Mouse (Mus musculus): Measurements from ENCODE around the gene Col5a1. TPM values are rescaled to one million over a fixed set of nuclear protein-coding genes. Genes with fewer than 3 reads are reported as not detected.

Gene Col5a1
- polyA plus RNA-seq, 1 experiment from 2014 or later: 10.9 TPM

DNA sequence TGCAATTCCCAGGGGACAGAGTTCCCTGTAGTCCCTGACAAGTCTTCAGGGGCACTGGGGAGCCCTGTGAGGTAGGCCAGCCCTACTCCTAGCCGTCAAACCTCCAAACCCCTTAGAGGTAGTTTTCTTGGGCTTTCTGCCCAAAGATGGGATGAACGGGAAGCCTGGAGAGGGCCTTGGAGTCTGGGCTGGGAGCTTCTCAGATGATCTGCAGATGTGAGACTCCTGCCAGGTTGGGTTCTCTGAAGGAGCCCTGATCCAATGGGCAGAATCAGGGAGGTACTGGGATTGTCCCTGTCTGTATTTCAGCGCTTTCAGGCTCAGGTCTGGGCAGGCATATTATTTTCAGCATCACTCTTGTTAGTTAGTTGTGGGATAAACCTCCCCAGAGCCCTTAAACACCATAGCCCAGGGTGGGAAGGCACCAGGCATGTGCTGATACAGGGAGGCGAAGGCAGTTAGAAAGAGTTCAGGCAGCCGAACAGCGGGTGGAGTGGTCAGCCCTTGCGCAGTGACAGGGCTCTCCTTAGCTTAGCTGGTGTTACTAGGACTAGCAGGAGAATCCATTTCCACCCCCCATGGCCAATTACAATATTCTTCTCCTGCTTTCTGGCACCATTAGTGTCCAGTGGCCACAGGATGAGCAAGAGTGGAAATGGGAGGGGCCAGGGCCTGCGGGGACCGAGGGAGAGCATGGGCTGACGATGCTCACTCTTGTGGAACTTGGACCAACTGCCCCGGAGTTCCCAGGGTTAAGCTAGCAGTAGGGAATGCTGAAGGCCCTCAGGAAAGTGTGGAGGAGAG is 1.4 kb downstream of the Col5a1 start:
- no peak overlapping the region for H3K9ac ChIP-seq (replicated peaks)
- WGBS (ENCODE audit: insufficient replicate concordance): 26% methylated on average over 11 of the region's 11 CpGs
- no peak for TF ChIP-seq EP300 (IDR thresholded peaks at IDR 0.05; ENCODE audit: low read depth)
- no peak for TF ChIP-seq CTCF (IDR thresholded peaks at IDR 0.05; ENCODE audit: low read depth)

DNA sequence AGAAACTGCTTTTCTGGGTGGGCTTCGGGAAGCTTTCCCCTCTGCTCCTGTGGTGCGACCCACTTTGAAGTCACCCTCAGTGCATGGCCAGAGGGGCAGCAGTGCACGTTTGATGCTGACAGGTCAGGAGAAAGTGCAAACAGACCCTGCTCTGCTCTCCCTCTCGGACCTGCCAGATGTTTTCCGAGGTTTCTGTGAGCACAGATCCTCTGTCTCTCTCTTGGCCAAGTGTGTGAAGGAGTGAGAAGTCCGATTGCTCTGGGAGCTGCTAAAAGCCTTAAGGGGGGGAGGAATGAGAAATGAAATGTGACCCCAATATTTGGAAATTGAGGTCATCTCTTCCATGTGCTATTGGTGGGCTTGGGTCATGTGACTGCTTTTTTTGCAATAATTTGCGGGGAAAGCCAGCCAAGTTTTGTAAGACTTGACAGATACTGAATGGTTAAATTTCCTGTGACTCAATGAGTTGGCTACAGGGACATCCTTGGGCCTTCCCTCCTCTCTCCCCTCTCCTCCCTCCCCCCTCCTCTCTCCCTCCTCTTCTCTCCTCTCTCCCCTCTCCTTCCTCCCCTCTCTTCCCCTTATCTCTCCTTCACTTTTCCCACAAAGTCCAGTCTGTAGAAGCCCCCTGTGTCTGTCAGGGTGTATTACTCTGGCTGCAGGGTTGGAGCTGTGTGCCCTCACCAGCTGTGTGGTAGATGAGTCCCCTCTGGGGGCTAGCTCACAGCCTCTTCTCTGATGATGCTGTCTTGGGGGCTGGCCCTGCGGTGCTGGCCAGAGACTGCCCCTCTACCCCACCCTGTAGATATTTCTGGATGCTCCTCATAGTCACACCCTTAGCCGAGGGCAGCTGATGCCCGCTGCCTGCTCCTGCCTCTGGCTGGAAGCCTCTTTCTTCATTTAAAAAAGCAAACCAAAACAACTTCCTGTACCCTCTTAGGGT is 2.6 kb downstream of the Col5a1 start:
- no peaks in the 10 kb centered on the region; the same call in 1 of the 2 replicates for H3K4me1 ChIP-seq (ENCODE audit: insufficient read depth)
- DNase-seq: no peak
- peak overlapping the region; percentile 79 for H3K4me2 ChIP-seq (ENCODE audit: low read depth, low read length)
- ATAC-seq: no peak
- 19% methylated on average over 10 of the region's 10 CpGs for WGBS (ENCODE audit: insufficient replicate concordance)
- peaks cover 40% of the 10 kb centered on the region for H3K27me3 ChIP-seq (ENCODE audit: insufficient read depth, low read length)
- no peaks in the 10 kb centered on the region for H3K9me3 ChIP-seq (ENCODE audit: low read length)
- no peak overlapping the region for H3K27ac ChIP-seq (ENCODE audit: low read depth)
- TF ChIP-seq EP300 (IDR thresholded peaks at IDR 0.05; ENCODE audit: low read depth) (no peak), CTCF (IDR thresholded peaks at IDR 0.05; ENCODE audit: low read depth) (no peak)
- no peak overlapping the region for H3K9ac ChIP-seq (replicated peaks)
- no peaks in the 10 kb centered on the region for H3K36me3 ChIP-seq (replicated peaks; ENCODE audit: insufficient read depth, low read length)
- 0 out of 2 replicates have a peak overlapping the region, but pooled peaks have one; percentile 55 for H3K4me3 ChIP-seq (ENCODE audit: low read depth, low read length)

More for the DNA sequence above, 1.4 kb downstream of the Col5a1 start:
- peak overlapping the region; percentile 55; the same call in 1 of the 2 replicates for H3K4me3 ChIP-seq (ENCODE audit: low read depth, low read length)
- peak overlapping the region; percentile 12; the same call in 1 of the 2 replicates for H3K27ac ChIP-seq (ENCODE audit: low read depth)
- H3K4me1 ChIP-seq (ENCODE audit: insufficient read depth): no peaks in the 10 kb centered on the region; the same call in 1 of the 2 replicates
- H3K9me3 ChIP-seq (ENCODE audit: low read length): no peaks in the 10 kb centered on the region
- H3K27me3 ChIP-seq (ENCODE audit: insufficient read depth, low read length): peaks cover 40% of the 10 kb centered on the region
- no peak for DNase-seq
- ATAC-seq: no peak
- no peaks in the 10 kb centered on the region for H3K36me3 ChIP-seq (replicated peaks; ENCODE audit: insufficient read depth, low read length)
- H3K4me2 ChIP-seq (ENCODE audit: low read depth, low read length): peak overlapping the region; percentile 79

DNA sequence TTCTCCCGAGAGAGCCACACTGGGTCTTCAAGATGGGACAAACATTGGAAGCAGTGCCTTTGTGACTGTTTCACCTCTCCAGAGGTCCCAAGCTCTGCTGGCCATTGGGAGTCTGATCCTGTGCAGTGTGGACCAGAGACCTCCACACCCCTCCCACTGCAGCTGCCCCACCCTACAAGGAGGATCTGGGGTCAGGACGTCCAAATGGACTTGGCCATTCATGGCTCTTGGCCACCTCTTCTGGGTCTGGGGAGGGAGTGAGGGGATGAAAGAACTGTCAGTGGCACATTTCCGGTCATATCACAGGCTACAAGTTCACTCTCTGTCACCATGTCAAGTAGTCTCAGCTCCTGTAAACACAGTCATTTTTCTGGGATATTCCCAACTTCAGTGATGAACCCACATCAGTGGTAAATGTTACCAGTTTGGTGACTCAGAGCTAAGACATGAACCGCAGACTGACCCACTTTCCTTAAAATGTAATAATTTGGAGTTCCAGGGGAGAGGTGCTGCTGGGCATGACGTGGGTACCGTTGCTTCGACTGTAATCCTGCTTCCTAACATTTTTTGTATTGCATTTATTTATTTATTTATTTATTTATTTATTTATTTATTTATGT is 5.8 kb downstream of the Col5a1 start:
- DNase-seq: no peak
- ATAC-seq: no peak

DNA sequence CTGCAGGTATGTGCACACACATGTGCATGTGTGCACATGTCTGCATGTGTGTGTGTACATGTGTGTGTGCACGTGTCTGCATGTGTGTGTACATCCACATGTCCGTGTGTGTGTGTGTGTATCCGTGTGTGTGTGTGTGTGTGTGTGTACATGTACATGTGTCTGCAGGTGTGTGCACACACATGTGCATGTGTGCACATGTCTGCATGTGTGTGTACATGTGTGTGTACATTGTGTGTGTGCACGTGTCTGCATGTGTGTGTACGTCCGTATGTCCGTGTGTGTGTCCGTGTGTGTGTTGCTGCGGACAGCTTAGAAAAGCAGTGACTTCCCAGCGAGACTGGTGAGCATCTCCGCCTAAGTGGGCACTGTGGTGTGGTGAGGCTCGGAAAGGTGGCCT is 6.8 kb downstream of the Col5a1 start:
- TF ChIP-seq EP300 (IDR thresholded peaks at IDR 0.05; ENCODE audit: low read depth) (no peak), CTCF (IDR thresholded peaks at IDR 0.05; ENCODE audit: low read depth) (no peak)
- no peak for ATAC-seq
- no peak overlapping the region for H3K4me3 ChIP-seq (ENCODE audit: low read depth, low read length)
- WGBS (ENCODE audit: insufficient replicate concordance): 90% methylated on average over 12 of the region's 12 CpGs
- no peak overlapping the region for H3K9ac ChIP-seq (replicated peaks)
- no peak overlapping the region for H3K4me2 ChIP-seq (ENCODE audit: low read depth, low read length)
- no peak overlapping the region for H3K27ac ChIP-seq (ENCODE audit: low read depth)
- peaks cover 7% of the 10 kb centered on the region for H3K27me3 ChIP-seq (ENCODE audit: insufficient read depth, low read length)
- no peak for DNase-seq
- no peaks in the 10 kb centered on the region for H3K36me3 ChIP-seq (replicated peaks; ENCODE audit: insufficient read depth, low read length)
- H3K9me3 ChIP-seq (ENCODE audit: low read length): no peaks in the 10 kb centered on the region
- H3K4me1 ChIP-seq (ENCODE audit: insufficient read depth): no peaks in the 10 kb centered on the region

More for the DNA sequence above, 5.8 kb downstream of the Col5a1 start:
- no peaks in the 10 kb centered on the region for H3K36me3 ChIP-seq (replicated peaks; ENCODE audit: insufficient read depth, low read length)
- H3K4me2 ChIP-seq (ENCODE audit: low read depth, low read length): no peak overlapping the region
- no peak overlapping the region for H3K27ac ChIP-seq (ENCODE audit: low read depth)
- no peaks in the 10 kb centered on the region for H3K4me1 ChIP-seq (ENCODE audit: insufficient read depth)
- no peaks in the 10 kb centered on the region for H3K9me3 ChIP-seq (ENCODE audit: low read length)
- 79% methylated on average over 7 of the region's 7 CpGs for WGBS (ENCODE audit: insufficient replicate concordance)
- TF ChIP-seq EP300 (IDR thresholded peaks at IDR 0.05; ENCODE audit: low read depth): no peak
- TF ChIP-seq CTCF (IDR thresholded peaks at IDR 0.05; ENCODE audit: low read depth): no peak
- no peak overlapping the region for H3K9ac ChIP-seq (replicated peaks)
- H3K4me3 ChIP-seq (ENCODE audit: low read depth, low read length): no peak overlapping the region
- H3K27me3 ChIP-seq (ENCODE audit: insufficient read depth, low read length): peaks cover 16% of the 10 kb centered on the region

DNA sequence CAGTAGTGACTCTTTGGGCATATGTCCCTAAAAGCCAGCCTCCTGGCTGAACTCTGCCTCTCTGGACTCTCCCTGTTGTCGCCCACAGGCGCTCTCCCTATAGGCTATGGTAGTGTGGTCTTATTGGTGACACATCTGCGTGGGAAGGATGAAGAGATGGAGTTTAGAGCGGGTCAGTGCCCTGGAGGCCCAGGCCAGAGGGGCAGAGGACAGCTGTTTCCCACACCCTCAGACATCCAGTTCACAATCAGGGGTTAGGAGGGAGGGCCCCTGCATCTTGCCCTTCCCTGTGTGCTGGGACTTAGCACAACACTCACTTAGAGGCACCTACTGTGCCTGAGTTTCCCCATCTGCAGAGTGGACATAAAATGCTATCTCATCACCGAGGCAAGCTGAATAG is 8.8 kb downstream of the Col5a1 start:
- DNase-seq: no peak
- no peak overlapping the region for H3K4me2 ChIP-seq (ENCODE audit: low read depth, low read length)
- H3K27ac ChIP-seq (ENCODE audit: low read depth): no peak overlapping the region
- H3K9ac ChIP-seq (replicated peaks): no peak overlapping the region
- 0 out of 2 replicates have a peak, but pooled peaks cover 3% of the 10 kb centered on the region for H3K27me3 ChIP-seq (ENCODE audit: insufficient read depth, low read length)
- 59% methylated on average over 5 of the region's 5 CpGs for WGBS (ENCODE audit: insufficient replicate concordance)
- no peaks in the 10 kb centered on the region for H3K9me3 ChIP-seq (ENCODE audit: low read length)
- ATAC-seq: no peak
- H3K4me1 ChIP-seq (ENCODE audit: insufficient read depth): no peaks in the 10 kb centered on the region
- no peak for TF ChIP-seq CTCF (IDR thresholded peaks at IDR 0.05; ENCODE audit: low read depth)
- TF ChIP-seq EP300 (IDR thresholded peaks at IDR 0.05; ENCODE audit: low read depth): no peak
- no peaks in the 10 kb centered on the region for H3K36me3 ChIP-seq (replicated peaks; ENCODE audit: insufficient read depth, low read length)
- no peak overlapping the region for H3K4me3 ChIP-seq (ENCODE audit: low read depth, low read length)
